Comparison of ENCODE assay signal across 8 mouse cellular contexts in genomic region chr11:76645955-76646354, GRCm38 (mm10). TPM values are rescaled to one million over a fixed set of nuclear protein-coding genes. Genes with fewer than 3 reads are reported as not detected.
DNase-seq lines count a peak whose midpoint lies in the region; ATAC-seq and TF ChIP-seq lines count a peak whose summit lies in the region.

No protein-coding gene starts in this region.

- peak overlapping the region; percentile 51 for H3K4me2 ChIP-seq in hindbrain, embryonic 11.5 days (replicated peaks; ENCODE audit: low read depth, low read length)
- H3K4me2 ChIP-seq in lung, postnatal 0 days (replicated peaks; ENCODE audit: low read depth, low read length) = peak overlapping the region; percentile 30; the same call in 1 of the 2 replicates

- peaks cover 6% of the 10 kb centered on the region for H3K27me3 ChIP-seq in G1E (ENCODE audit: insufficient read depth, low read length)
- no peaks in the 10 kb centered on the region for H3K27me3 ChIP-seq in hindbrain, embryonic 11.5 days (ENCODE audit: control insufficient read depth, insufficient read depth, low read length)
- H3K27me3 ChIP-seq in lung, postnatal 0 days (replicated peaks; ENCODE audit: insufficient read depth, low read length) = no peaks in the 10 kb centered on the region

- H3K4me1 ChIP-seq in G1E (ENCODE audit: insufficient read depth, low read depth, low read length) = no peaks in the 10 kb centered on the region; the same call in 1 of the 2 replicates
- H3K4me1 ChIP-seq in hindbrain, embryonic 11.5 days (replicated peaks; ENCODE audit: control insufficient read depth, insufficient read depth, low read length) = peaks cover 3% of the 10 kb centered on the region
- H3K4me1 ChIP-seq in lung, postnatal 0 days (ENCODE audit: insufficient read depth, low read depth, low read length) = no peaks in the 10 kb centered on the region

- H3K36me3 ChIP-seq in G1E (replicated peaks) = no peaks in the 10 kb centered on the region
- no peaks in the 10 kb centered on the region for H3K36me3 ChIP-seq in hindbrain, embryonic 11.5 days (ENCODE audit: control insufficient read depth, insufficient read depth, low read length)
- H3K36me3 ChIP-seq in lung, postnatal 0 days (ENCODE audit: insufficient read depth, low read length) = no peaks in the 10 kb centered on the region

- H3K9me3 ChIP-seq in G1E (replicated peaks) = no peaks in the 10 kb centered on the region
- H3K9me3 ChIP-seq in hindbrain, embryonic 11.5 days (ENCODE audit: control insufficient read depth, low read length) = no peaks in the 10 kb centered on the region
- no peaks in the 10 kb centered on the region for H3K9me3 ChIP-seq in lung, postnatal 0 days (ENCODE audit: low read length)

- DNase-seq in G1E (ENCODE audit: low spot score) = peak; percentile 28
- peak; percentile 97 for DNase-seq in cerebellum, adult 9-10 months
- DNase-seq in frontal cortex, adult 2 months (ENCODE audit: extremely low spot score in 1 of 2, low spot score in 1 of 2) = peak; percentile 83 to 98
- peak; percentile 97 for DNase-seq in hindbrain, embryonic 11.5 days (ENCODE audit: low spot score)
- DNase-seq in layer of hippocampus, postnatal 10 days (ENCODE audit: low spot score in 2 of 2) = peak; percentile 97
- peak; percentile 91 for DNase-seq in lung, postnatal 0 days (ENCODE audit: low spot score)
- peak; percentile 91 for DNase-seq in ovary, postnatal 14 days (ENCODE audit: low spot score)
- DNase-seq in thymus, postnatal 10 days (ENCODE audit: low spot score in 2 of 2) = peak; percentile 54 to 87

- H3K9ac ChIP-seq in hindbrain, embryonic 11.5 days (ENCODE audit: low read depth, low read length) = peak overlapping the region; percentile 53; the same call in 1 of the 2 replicates
- H3K9ac ChIP-seq in lung, postnatal 0 days (replicated peaks; ENCODE audit: low read depth) = no peak overlapping the region

- no peak overlapping the region for H3K27ac ChIP-seq in hindbrain, embryonic 11.5 days (ENCODE audit: low read depth, low read length)
- no peak overlapping the region for H3K27ac ChIP-seq in lung, postnatal 0 days (ENCODE audit: low read length)

- H3K4me3 ChIP-seq in G1E (ENCODE audit: low read depth, low read length) = no peak overlapping the region
- peak overlapping the region; percentile 16; the same call in 1 of the 2 replicates for H3K4me3 ChIP-seq in hindbrain, embryonic 11.5 days (ENCODE audit: low read depth, low read length)
- H3K4me3 ChIP-seq in lung, postnatal 0 days (ENCODE audit: low read depth, low read length) = no peak overlapping the region

- TF ChIP-seq CTCF in G1E (IDR thresholded peaks at IDR 0.05; ENCODE audit: low read depth, low read length) = peak; percentile 63; the same call in 1 of the 2 replicates
- TF ChIP-seq CTCF in lung, postnatal 0 days (IDR thresholded peaks at IDR 0.05) = peak; percentile 96

- ATAC-seq in G1E (ENCODE audit: extremely low read depth, insufficient number of reproducible peaks, low FRiP score, poor library complexity, severe bottlenecking) = no peak
- peak; percentile 69 for ATAC-seq in hindbrain, embryonic 11.5 days (ENCODE audit: low FRiP score)
- ATAC-seq in lung, postnatal 0 days = peak; percentile 81

- no peak for TF ChIP-seq EP300 in lung, postnatal 0 days (IDR thresholded peaks at IDR 0.05)

- WGBS in hindbrain, embryonic 11.5 days = under 1% methylated on average over 19 of the region's 19 CpGs
- WGBS in lung, postnatal 0 days = under 1% methylated on average over 19 of the region's 19 CpGs

RNA-seq across cellular contexts. Expression of gene Abr, which starts 23.8 kb away (rescaled TPM):
- total RNA-seq in G1E (2014; fragmentation: Nextera tagmentation) (not detected in 2 replicates), G1E (2017) (0.35 and 0.82 TPM in 2 replicates)
- polyA plus RNA-seq in G1E (2012) = not detected in 2 replicates
- 291 and 312 TPM in 2 replicates for polyA plus RNA-seq in frontal cortex, adult 2 months (2012; rRNA removed)
- polyA plus RNA-seq in hindbrain, embryonic 11.5 days (2014; fragmentation: Nextera tagmentation; extraction: Ambion mirVana) = 35.8 and 41.7 TPM in 2 replicates
- 100 to 1,000 TPM; 299 to 308 TPM for total RNA-seq in layer of hippocampus, postnatal 10 days (2021)
- 16.6 and 17.2 TPM in 2 replicates for polyA plus RNA-seq in lung, postnatal 0 days (2015; fragmentation: Nextera tagmentation; extraction: Ambion mirVana)

RNA-seq across cellular contexts. Expression of gene Bhlha9, which starts 26.3 kb away (rescaled TPM):
- not detected in 2 replicates for total RNA-seq in G1E (2014; fragmentation: Nextera tagmentation)
- total RNA-seq in G1E (2017) = not detected in 2 replicates
- polyA plus RNA-seq in G1E (2012) = not detected in 2 replicates
- polyA plus RNA-seq in frontal cortex, adult 2 months (2012; rRNA removed) = 2.5 and 2.6 TPM in 2 replicates
- polyA plus RNA-seq in hindbrain, embryonic 11.5 days (2014; fragmentation: Nextera tagmentation; extraction: Ambion mirVana) = 0.19 TPM in 1 of 2 replicates, not detected in the other
- total RNA-seq in layer of hippocampus, postnatal 10 days (2021) = 1 to 10 TPM; 3.8 to 5.4 TPM
- not detected in 2 replicates for polyA plus RNA-seq in lung, postnatal 0 days (2015; fragmentation: Nextera tagmentation; extraction: Ambion mirVana)

RNA-seq across cellular contexts. Expression of gene Trarg1, which starts 33.7 kb away (rescaled TPM):
- total RNA-seq in G1E (2014; fragmentation: Nextera tagmentation) = not detected in 2 replicates
- 0.12 and 0.16 TPM in 2 replicates for total RNA-seq in G1E (2017)
- not detected in 2 replicates for polyA plus RNA-seq in G1E (2012)
- 0.10 and 0.23 TPM in 2 replicates for polyA plus RNA-seq in frontal cortex, adult 2 months (2012; rRNA removed)
- 0.14 TPM in 1 of 2 replicates, not detected in the other for polyA plus RNA-seq in hindbrain, embryonic 11.5 days (2014; fragmentation: Nextera tagmentation; extraction: Ambion mirVana)
- total RNA-seq in layer of hippocampus, postnatal 10 days (2021) = under 1 TPM; 0.60 to 0.62 TPM
- 4.7 and 7.1 TPM in 2 replicates for polyA plus RNA-seq in lung, postnatal 0 days (2015; fragmentation: Nextera tagmentation; extraction: Ambion mirVana)

Comparison
In these comparisons a context has a peak if more than half of its experiments do, and no peak if none do; other contexts are left out.
1. DNase-seq: peak in every context shown above with its lines; median percentile 97 in cerebellum, adult 9-10 months; 97 in hindbrain, embryonic 11.5 days; 97 in layer of hippocampus, postnatal 10 days; 91 in lung, postnatal 0 days; 91 in ovary, postnatal 14 days; 90 in frontal cortex, adult 2 months; 70 in thymus, postnatal 10 days; 28 in G1E.
2. RNA of gene Abr, which starts 23.8 kb away (polyA plus RNA-seq): 291 to 312 TPM in frontal cortex, adult 2 months, 35.8 to 41.7 TPM in hindbrain, embryonic 11.5 days and 16.6 to 17.2 TPM in lung, postnatal 0 days; not detected in G1E; every median in the first group is over 10 times any median in the second.